Mouse (Mus musculus) lung, adult 2 months (tissue): ENCODE results near the gene Nbl1.

Source experiments
- CTCF ChIP-seq: fragments of 200-500 bp; IDR thresholded peaks from 2 replicates; pipeline ENCODE4 v1.5.1; 2011; ENCODE audit warnings: mild to moderate bottlenecking, low read length, control low read depth; ENCODE audit not compliant: insufficient read depth
- POLR2A ChIP-seq: fragments of 200-500 bp; IDR thresholded peaks from 2 replicates; pipeline ENCODE4 v1.6.1; 2011; ENCODE audit warnings: low read depth, mild to moderate bottlenecking, control low read depth, low read length, borderline replicate concordance; ENCODE audit errors: extremely low read depth

DNA sequence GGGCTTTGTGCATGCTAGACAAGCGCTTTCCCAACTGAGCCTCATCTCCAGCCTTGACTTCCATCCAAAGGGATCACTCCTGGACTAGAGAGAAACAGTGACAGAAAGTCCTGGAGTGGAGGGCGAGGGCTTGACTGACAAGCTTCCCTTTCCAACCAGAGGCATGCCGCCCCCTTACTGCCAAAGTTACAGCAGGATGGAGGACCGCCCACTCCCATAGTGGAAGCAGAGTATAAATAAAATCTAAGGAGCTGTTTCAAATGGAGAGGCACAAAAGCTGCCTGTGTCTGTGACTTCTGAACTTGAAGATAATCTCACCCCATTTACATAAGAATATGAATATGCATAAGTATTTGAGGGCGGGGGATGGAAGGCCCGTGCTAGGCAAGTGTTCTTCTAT, 44.3 kb downstream of the Nbl1 start:
- TF ChIP-seq POLR2A (no peak), CTCF (no peak)
